Mouse (Mus musculus) forebrain, embryonic 13.5 days (tissue): ENCODE data around the gene Lnx2. TPM values are rescaled to one million over a fixed set of nuclear protein-coding genes. Genes with fewer than 3 reads are reported as not detected.
A peak's percentile ranks its signal among the peaks of the same experiment; 100 is the strongest.

Experiments
- ATAC-seq: fragments of 200-750 bp; cut with Nextera tagmentation; 2 replicates; pipeline ENCODE4 v1.8.0; 2017
- H3K27ac ChIP-seq: fragments of 300-500 bp; sonication (generic); 2 replicates; pipeline ENCODE4 v1.5.1; 2015; ENCODE audit warnings: inconsistent platforms, mild to moderate bottlenecking, moderate library complexity
- H3K27me3 ChIP-seq: fragments of 300-500 bp; sonication (generic); 2 replicates; pipeline ENCODE4 v1.6.1; 2015; ENCODE audit warnings: mild to moderate bottlenecking, inconsistent platforms
- H3K36me3 ChIP-seq: fragments of 300-500 bp; sonication (generic); 2 replicates; pipeline ENCODE4 v1.6.1; 2015; ENCODE audit warnings: mild to moderate bottlenecking, inconsistent platforms; ENCODE audit not compliant: poor library complexity, severe bottlenecking
- H3K4me1 ChIP-seq: fragments of 300-500 bp; sonication (generic); 2 replicates; pipeline ENCODE4 v1.6.1; 2015; ENCODE audit warnings: inconsistent platforms
- H3K4me2 ChIP-seq: fragments of 300-500 bp; sonication (generic); 2 replicates; pipeline ENCODE4 v1.6.1; 2015; ENCODE audit warnings: inconsistent platforms, mild to moderate bottlenecking, moderate library complexity
- H3K4me3 ChIP-seq: fragments of 300-500 bp; sonication (generic); 2 replicates; pipeline ENCODE4 v1.5.1; 2015; ENCODE audit warnings: mild to moderate bottlenecking, inconsistent platforms
- H3K9ac ChIP-seq: fragments of 300-500 bp; sonication (generic); 2 replicates; pipeline ENCODE4 v1.6.1; 2015; ENCODE audit warnings: mild to moderate bottlenecking, inconsistent platforms
- H3K9me3 ChIP-seq: fragments of 300-500 bp; sonication (generic); replicated peaks from 2 replicates; pipeline ENCODE4 v1.6.1; 2016; ENCODE audit warnings: inconsistent platforms
- WGBS: fragments of 180-500 bp; shearing (Covaris S2); methylation state at CpG from one replicate; pipeline ENCODE4 v1.1.7; 2015; 5-methylcytosine and 5-hydroxymethylcytosine counted together
- polyA plus RNA-seq: library from polyadenylated mRNA; unstranded; fragments of >200 nt; fragmentation: Nextera tagmentation; extraction: Ambion mirVana; gene quantifications from 2 replicates; pipeline ENCODE4 v1.2.1, GENCODE M21; 2015

Lnx2 gene
- polyA plus RNA-seq, 1 experiment from 2014 or later, result 5.6 TPM

- no peak for ATAC-seq
- no peaks in the 10 kb centered on the region for H3K9me3 ChIP-seq
- peaks cover 24% of the 10 kb centered on the region for H3K36me3 ChIP-seq
- 0 out of 2 replicates have a peak, but pooled peaks cover 2% of the 10 kb centered on the region for H3K4me1 ChIP-seq
- no peak overlapping the region for H3K4me3 ChIP-seq
- WGBS, result 85% methylated on average over 24 of the region's 24 CpGs
- H3K4me2 ChIP-seq, result no peak overlapping the region
- no peaks in the 10 kb centered on the region for H3K27me3 ChIP-seq
- no peak overlapping the region for H3K9ac ChIP-seq
- no peak overlapping the region for H3K27ac ChIP-seq
These were observed 51.9 kb downstream of the Lnx2 start for GRCm38 (mm10) chr5:147024331-147025034.

- Histone ChIP-seq H3K9ac (no peak overlapping the region), H3K9me3 (no peaks in the 10 kb centered on the region), H3K4me1 (0 out of 2 replicates have a peak, but pooled peaks cover 2% of the 10 kb centered on the region), H3K27me3 (no peaks in the 10 kb centered on the region), H3K4me3 (no peak overlapping the region), H3K4me2 (no peak overlapping the region), H3K36me3 (peaks cover 21% of the 10 kb centered on the region), H3K27ac (no peak overlapping the region)
- no peak for ATAC-seq
- 86% methylated on average over 18 of the region's 18 CpGs for WGBS
These were observed 53.0 kb downstream of the Lnx2 start for GRCm38 (mm10) chr5:147023245-147023970.

GRCm38 (mm10) chr5:147021546-147022265, 54.7 kb downstream of the Lnx2 start:
- Histone ChIP-seq H3K4me3 (no peak overlapping the region), H3K4me1 (0 out of 2 replicates have a peak, but pooled peaks cover 2% of the 10 kb centered on the region), H3K4me2 (no peak overlapping the region), H3K9ac (no peak overlapping the region), H3K9me3 (no peaks in the 10 kb centered on the region), H3K36me3 (peaks cover 16% of the 10 kb centered on the region), H3K27me3 (no peaks in the 10 kb centered on the region), H3K27ac (no peak overlapping the region)
- 73% methylated on average over 5 of the region's 5 CpGs for WGBS
- peak; percentile 41; the same call in 1 of the 2 replicates for ATAC-seq

DNA sequence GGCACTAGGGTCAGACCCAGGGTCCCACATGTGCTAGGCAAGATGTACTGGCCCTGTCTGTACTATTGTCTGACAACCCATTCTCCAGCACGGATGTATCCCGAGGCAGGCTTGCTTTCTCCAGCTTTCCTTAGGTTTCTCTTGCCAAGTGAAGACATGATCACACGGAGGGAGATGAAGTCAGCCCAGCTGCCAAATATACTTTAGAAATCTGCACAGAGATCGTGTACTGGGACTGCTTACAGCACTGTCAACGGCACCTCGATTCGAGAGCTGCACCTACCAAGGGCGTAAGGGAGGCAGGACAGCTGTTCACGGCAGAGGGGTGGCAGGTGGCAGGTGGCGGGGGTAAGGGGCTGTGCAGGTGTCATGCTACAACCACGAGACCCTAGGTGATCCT, 55.8 kb downstream of the Lnx2 start:
- ATAC-seq, result no peak
- Histone ChIP-seq H3K27ac (no peak overlapping the region), H3K9me3 (no peaks in the 10 kb centered on the region), H3K36me3 (peaks cover 12% of the 10 kb centered on the region), H3K27me3 (no peaks in the 10 kb centered on the region), H3K9ac (no peak overlapping the region), H3K4me2 (no peak overlapping the region), H3K4me1 (0 out of 2 replicates have a peak, but pooled peaks cover 2% of the 10 kb centered on the region), H3K4me3 (no peak overlapping the region)
- 84% methylated on average over 11 of the region's 11 CpGs for WGBS

DNA sequence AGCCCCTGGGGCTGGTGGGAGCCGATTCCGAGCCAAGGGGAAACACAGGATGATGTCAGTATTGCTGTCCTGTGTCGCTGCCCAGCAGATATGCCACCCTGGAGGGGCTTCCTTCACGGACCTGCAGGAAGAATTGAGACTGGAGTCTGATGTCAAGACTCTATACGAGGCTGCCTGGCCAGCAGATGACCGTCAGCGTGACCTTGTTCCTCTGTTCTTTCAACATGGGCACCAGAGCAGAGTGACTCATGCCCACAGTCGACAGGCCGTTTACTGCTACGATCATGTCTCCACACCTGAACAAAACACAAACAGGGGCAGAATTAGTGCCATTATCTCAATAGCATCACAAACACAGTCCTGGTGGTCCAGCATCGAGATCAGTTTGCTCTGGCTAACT, 57.6 kb downstream of the Lnx2 start:
- no peak for ATAC-seq
- no peak overlapping the region for H3K4me2 ChIP-seq
- no peaks in the 10 kb centered on the region for H3K9me3 ChIP-seq
- peaks cover 6% of the 10 kb centered on the region; the same call in 1 of the 2 replicates for H3K4me1 ChIP-seq
- no peak overlapping the region for H3K4me3 ChIP-seq
- H3K9ac ChIP-seq, result no peak overlapping the region
- 89% methylated on average over 11 of the region's 11 CpGs for WGBS
- no peak overlapping the region for H3K27ac ChIP-seq
- peaks cover 12% of the 10 kb centered on the region for H3K36me3 ChIP-seq
- H3K27me3 ChIP-seq, result no peaks in the 10 kb centered on the region

- Histone ChIP-seq H3K27me3 (no peaks in the 10 kb centered on the region), H3K9ac (no peak overlapping the region), H3K9me3 (no peaks in the 10 kb centered on the region), H3K36me3 (peaks cover 12% of the 10 kb centered on the region), H3K27ac (no peak overlapping the region), H3K4me3 (no peak overlapping the region), H3K4me1 (peaks cover 8% of the 10 kb centered on the region; the same call in 1 of the 2 replicates), H3K4me2 (no peak overlapping the region)
- ATAC-seq, result no peak
- 91% methylated on average over 11 of the region's 11 CpGs for WGBS
These were observed 58.9 kb downstream of the Lnx2 start for GRCm38 (mm10) chr5:147017526-147017925.

- no peak overlapping the region for H3K4me2 ChIP-seq
- no peak overlapping the region for H3K9ac ChIP-seq
- no peak overlapping the region for H3K4me3 ChIP-seq
- H3K27me3 ChIP-seq, result no peaks in the 10 kb centered on the region
- no peak overlapping the region for H3K27ac ChIP-seq
- H3K9me3 ChIP-seq, result no peaks in the 10 kb centered on the region
- no peak for ATAC-seq
- peaks cover 12% of the 10 kb centered on the region for H3K36me3 ChIP-seq
- peaks cover 7% of the 10 kb centered on the region; the same call in 1 of the 2 replicates for H3K4me1 ChIP-seq
- 81% methylated on average over 12 of the region's 12 CpGs for WGBS
These were observed 59.8 kb downstream of the Lnx2 start for GRCm38 (mm10) chr5:147016622-147017021.

DNA sequence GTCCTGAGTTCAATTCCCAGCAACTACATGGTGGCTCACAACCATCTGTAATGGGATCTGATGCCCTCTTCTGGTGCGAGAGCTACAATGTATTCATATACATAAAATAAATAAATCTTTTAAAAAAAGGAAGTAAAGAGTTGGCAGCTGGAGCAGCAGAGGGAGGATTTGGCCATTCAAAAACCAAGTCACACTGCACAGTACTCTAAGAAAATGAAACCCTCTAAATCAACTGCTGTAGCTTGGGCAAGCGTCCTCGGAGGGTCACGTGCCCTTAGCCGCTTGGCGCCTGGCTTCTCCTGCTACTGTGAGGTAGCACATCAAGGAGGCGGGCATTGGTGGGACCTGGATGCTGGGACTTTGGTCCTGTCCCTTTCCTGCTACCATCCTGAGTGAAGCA, 61.2 kb downstream of the Lnx2 start:
- ATAC-seq, result no peak
- H3K27ac ChIP-seq, result no peak overlapping the region
- peaks cover 12% of the 10 kb centered on the region for H3K36me3 ChIP-seq
- no peak overlapping the region for H3K4me2 ChIP-seq
- WGBS, result 92% methylated on average over 7 of the region's 7 CpGs
- no peak overlapping the region for H3K4me3 ChIP-seq
- H3K9ac ChIP-seq, result no peak overlapping the region
- H3K27me3 ChIP-seq, result no peaks in the 10 kb centered on the region
- peaks cover 5% of the 10 kb centered on the region; the same call in 1 of the 2 replicates for H3K4me1 ChIP-seq
- no peaks in the 10 kb centered on the region for H3K9me3 ChIP-seq

- no peak overlapping the region for H3K4me2 ChIP-seq
- WGBS, result 43% methylated on average over 6 of the region's 6 CpGs
- H3K9ac ChIP-seq, result no peak overlapping the region
- H3K4me1 ChIP-seq, result peaks cover 5% of the 10 kb centered on the region; the same call in 1 of the 2 replicates
- H3K9me3 ChIP-seq, result no peaks in the 10 kb centered on the region
- peak; percentile 51; the same call in 1 of the 2 replicates for ATAC-seq
- no peak overlapping the region for H3K27ac ChIP-seq
- no peaks in the 10 kb centered on the region for H3K36me3 ChIP-seq
- no peak overlapping the region for H3K4me3 ChIP-seq
- no peaks in the 10 kb centered on the region for H3K27me3 ChIP-seq
These were observed 62.5 kb downstream of the Lnx2 start for GRCm38 (mm10) chr5:147013845-147014244.

DNA sequence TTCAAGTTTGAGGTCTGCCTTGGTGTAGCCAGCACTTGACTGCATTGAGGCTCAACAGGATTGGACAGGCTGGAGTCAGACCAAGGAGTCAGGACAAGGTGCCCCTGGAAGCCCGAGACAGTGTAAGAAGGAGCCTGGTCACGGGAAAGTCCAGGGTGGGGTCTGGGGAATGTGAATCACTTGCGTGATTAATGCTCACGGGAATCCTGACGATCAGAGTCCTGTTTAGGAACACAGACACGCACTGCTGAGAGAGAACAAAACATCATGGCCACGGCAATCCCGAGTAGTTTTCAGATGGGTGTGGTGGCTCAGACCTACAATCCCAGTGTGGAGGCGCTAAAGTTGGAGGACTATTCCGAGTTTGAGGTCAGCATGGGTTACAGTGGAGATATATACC, 65.1 kb downstream of the Lnx2 start:
- 0 out of 2 replicates have a peak, but pooled peaks cover 2% of the 10 kb centered on the region for H3K27me3 ChIP-seq
- ATAC-seq, result no peak
- H3K4me1 ChIP-seq, result peaks cover 5% of the 10 kb centered on the region; the same call in 1 of the 2 replicates
- no peaks in the 10 kb centered on the region for H3K9me3 ChIP-seq
- no peak overlapping the region for H3K4me2 ChIP-seq
- no peaks in the 10 kb centered on the region for H3K36me3 ChIP-seq
- 83% methylated on average over 10 of the region's 10 CpGs for WGBS
- no peak overlapping the region for H3K9ac ChIP-seq
- H3K27ac ChIP-seq, result no peak overlapping the region
- H3K4me3 ChIP-seq, result no peak overlapping the region

DNA sequence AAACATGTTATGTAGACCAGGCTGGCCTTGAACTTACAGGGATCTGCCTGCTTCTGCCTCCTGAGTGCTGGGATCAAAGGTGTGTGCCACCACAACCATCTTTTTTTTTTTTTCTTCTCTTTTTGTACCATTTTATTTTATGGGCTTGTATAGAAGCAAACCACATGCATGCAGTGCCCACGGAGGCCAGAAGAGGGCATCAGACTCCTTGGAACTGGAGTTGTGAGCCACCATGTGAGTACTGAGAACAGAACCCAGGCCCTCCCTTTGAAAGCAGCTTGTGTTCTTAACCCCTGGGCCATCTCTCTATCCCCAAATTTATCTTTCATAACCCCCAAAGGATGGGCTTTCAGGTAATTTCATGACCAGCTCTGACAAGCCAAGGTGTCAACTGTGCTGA, 73.1 kb downstream of the Lnx2 start:
- Histone ChIP-seq H3K9ac (no peak overlapping the region), H3K27me3 (0 out of 2 replicates have a peak, but pooled peaks cover 2% of the 10 kb centered on the region), H3K4me1 (no peaks in the 10 kb centered on the region), H3K27ac (no peak overlapping the region), H3K4me3 (no peak overlapping the region), H3K4me2 (no peak overlapping the region), H3K36me3 (no peaks in the 10 kb centered on the region), H3K9me3 (peaks cover 6% of the 10 kb centered on the region; the same call in 1 of the 2 replicates)
- ATAC-seq, result no peak
- WGBS, result 53% methylated on average over 1 of the region's 1 CpGs

GRCm38 (mm10) chr5:147001312-147001711, 75.1 kb downstream of the Lnx2 start:
- peaks cover 6% of the 10 kb centered on the region; the same call in 1 of the 2 replicates for H3K9me3 ChIP-seq
- no peak overlapping the region for H3K4me2 ChIP-seq
- no peaks in the 10 kb centered on the region for H3K36me3 ChIP-seq
- H3K4me3 ChIP-seq, result no peak overlapping the region
- WGBS, result 83% methylated on average over 4 of the region's 4 CpGs
- H3K27me3 ChIP-seq, result no peaks in the 10 kb centered on the region
- no peak overlapping the region for H3K27ac ChIP-seq
- no peak overlapping the region for H3K9ac ChIP-seq
- no peaks in the 10 kb centered on the region for H3K4me1 ChIP-seq
- ATAC-seq, result no peak
